Comparison of ENCODE assay signal across 27 mouse cellular contexts in genomic region chr4:102990016-102990415, GRCm38 (mm10). TPM values are rescaled to one million over a fixed set of nuclear protein-coding genes. Genes with fewer than 3 reads are reported as not detected.
"Had no signal": no experiment of that assay in that cellular context is flagged by ENCODE, and none has a peak within 500 bp of the region (broad histone marks: within the 10 kb centered on the region; RNA-seq: fewer than 3 reads in every experiment).

No protein-coding gene starts in this region.

- H3K9me3 ChIP-seq: limb, embryonic 12.5 days; limb, embryonic 15.5 days; midbrain, embryonic 12.5 days; midbrain, embryonic 15.5 days; neural tube, embryonic 13.5 days had no signal

- H3K27me3 ChIP-seq: limb, embryonic 12.5 days; limb, embryonic 15.5 days; midbrain, embryonic 12.5 days; midbrain, embryonic 15.5 days; neural tube, embryonic 13.5 days had no signal

- H3K9ac ChIP-seq: limb, embryonic 12.5 days; limb, embryonic 15.5 days; liver, embryonic 14.5 days; liver, postnatal 0 days; lung, embryonic 14.5 days; midbrain, embryonic 12.5 days; midbrain, embryonic 15.5 days; neural tube, embryonic 13.5 days had no signal

- H3K27ac ChIP-seq: layer of hippocampus, adult 2 months; left cerebral cortex, adult 2 months; limb, embryonic 12.5 days; limb, embryonic 15.5 days; liver, embryonic 14.5 days; macrophage; midbrain, embryonic 12.5 days; midbrain, embryonic 15.5 days; neural tube, embryonic 13.5 days had no signal

- DNase-seq: kidney, adult 18-20 months; kidney, adult 9 months; kidney, postnatal 25 days; layer of hippocampus, adult 9-11 months; left cerebral cortex, postnatal 4 days; liver, postnatal 0 days; lung, embryonic 14.5 days; retina, postnatal 1 day; right cerebral cortex, postnatal 25 days; spleen, adult 18-20 months had no signal

- H3K4me2 ChIP-seq: limb, embryonic 12.5 days; limb, embryonic 15.5 days; liver, embryonic 11.5 days; lung, embryonic 14.5 days; midbrain, embryonic 12.5 days; midbrain, embryonic 15.5 days; neural tube, embryonic 13.5 days had no signal

- H3K4me3 ChIP-seq: layer of hippocampus, adult 2 months; left cerebral cortex, adult 2 months; limb, embryonic 12.5 days; limb, embryonic 15.5 days; midbrain, embryonic 12.5 days; midbrain, embryonic 15.5 days; neural tube, embryonic 13.5 days had no signal

- H3K36me3 ChIP-seq: limb, embryonic 12.5 days; limb, embryonic 15.5 days; midbrain, embryonic 12.5 days; midbrain, embryonic 15.5 days; neural tube, embryonic 13.5 days had no signal

- ATAC-seq: liver, postnatal 0 days; lung, postnatal 0 days; midbrain, embryonic 15.5 days had no signal

- H3K4me1 ChIP-seq: limb, embryonic 12.5 days; limb, embryonic 15.5 days; midbrain, embryonic 12.5 days; midbrain, embryonic 15.5 days; neural tube, embryonic 13.5 days had no signal

RNA-seq across cellular contexts. Expression of gene Tctex1d1, which starts 11.6 kb away (rescaled TPM):
- total RNA-seq: neutrophil, adult 5-6 weeks had no signal
- polyA plus RNA-seq: large intestine, adult 2 months; limb, embryonic 15.5 days; liver, postnatal 0 days; macrophage; midbrain, embryonic 12.5 days had no signal

RNA-seq across cellular contexts. Expression of gene Insl5, which starts 36.6 kb away (rescaled TPM):
- total RNA-seq: left cerebral cortex, postnatal 4 days; megakaryocyte, adult 5-6 weeks; neutrophil, adult 5-6 weeks had no signal
- polyA plus RNA-seq: kidney, embryonic 16.5 days; limb, embryonic 12.5 days; limb, embryonic 15.5 days; liver, embryonic 11.5 days; liver, embryonic 14.5 days; liver, postnatal 0 days; lung, embryonic 14.5 days; lung, postnatal 0 days; macrophage; midbrain, embryonic 12.5 days; stomach, embryonic 16.5 days; urinary bladder, adult 2 months had no signal
